Mouse (Mus musculus): ENCODE results near the gene Crip1.

DNA sequence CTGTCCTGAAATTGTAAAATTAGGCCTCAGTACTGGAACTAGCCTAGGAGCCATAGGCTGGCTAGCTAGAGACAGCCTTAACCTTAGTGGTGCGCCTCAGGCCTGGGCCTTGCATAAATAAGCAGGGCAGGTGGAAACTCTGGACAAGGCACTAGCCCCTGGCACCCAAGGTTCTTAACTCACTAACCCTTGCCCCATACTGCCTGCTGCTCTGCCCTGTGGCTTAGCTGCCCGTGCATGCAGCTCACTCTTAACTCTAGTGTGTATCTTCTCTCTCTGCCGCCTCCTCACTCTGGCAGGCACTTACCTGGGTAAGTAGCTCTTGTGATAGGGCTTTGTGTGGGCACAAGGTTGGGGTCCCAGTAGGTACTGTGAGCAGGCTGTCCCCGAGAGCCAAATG is 11.6 kb upstream of the Crip1 start:
- no peak for TF ChIP-seq ZC3H11A (IDR thresholded peaks at IDR 0.05; ENCODE audit: borderline replicate concordance, low read depth, low read length)
- TF ChIP-seq HCFC1 (IDR thresholded peaks at IDR 0.05; ENCODE audit: borderline replicate concordance, insufficient read depth, low read length), result no peak
- no peak for TF ChIP-seq ZNF384 (IDR thresholded peaks at IDR 0.05; ENCODE audit: low read depth, low read length)
- no peak for TF ChIP-seq CHD2 (IDR thresholded peaks at IDR 0.05; ENCODE audit: low read depth, low read length)

Data from ES-E14 (cell line).